Mouse (Mus musculus) embryonic facial prominence, embryonic 11.5 days (tissue): ENCODE results near the gene Ddx4. TPM values are rescaled to one million over a fixed set of nuclear protein-coding genes. Genes with fewer than 3 reads are reported as not detected.

Source experiments
- ATAC-seq: fragments of 200-750 bp; cut with Nextera tagmentation; replicated peaks from 2 replicates; pipeline ENCODE4 v1.8.0; 2017; ENCODE audit warnings: low read depth; ENCODE audit not compliant: insufficient number of reproducible peaks, low FRiP score, low TSS enrichment
- DNase-seq: peaks from one replicate; pipeline ENCODE4 v3.0.0-alpha.2; 2015; ENCODE audit warnings: low spot score
- H3K27ac ChIP-seq: fragments of 300-500 bp; sonication (generic); replicated peaks from 2 replicates; pipeline ENCODE4 v1.5.1; 2014; ENCODE audit warnings: mild to moderate bottlenecking, low read depth, low read length, control low read depth
- H3K27me3 ChIP-seq: fragments of 300-500 bp; sonication (generic); 2 replicates; pipeline ENCODE4 v1.6.1; 2014; ENCODE audit warnings: mild to moderate bottlenecking, low read length, moderate library complexity, mixed read lengths; ENCODE audit not compliant: control insufficient read depth, insufficient read depth
- H3K36me3 ChIP-seq: fragments of 300-500 bp; sonication (generic); replicated peaks from 2 replicates; pipeline ENCODE4 v1.6.1; 2014; ENCODE audit warnings: low read depth, mild to moderate bottlenecking, low read length, moderate library complexity, mixed read lengths; ENCODE audit not compliant: control insufficient read depth, insufficient read depth
- H3K4me1 ChIP-seq: fragments of 300-500 bp; sonication (generic); 2 replicates; pipeline ENCODE4 v1.6.1; 2014; ENCODE audit warnings: low read length, mixed read lengths; ENCODE audit not compliant: control insufficient read depth, insufficient read depth
- H3K4me2 ChIP-seq: fragments of 300-500 bp; sonication (generic); 2 replicates; pipeline ENCODE4 v1.6.1; 2014; ENCODE audit warnings: low read depth, mild to moderate bottlenecking, control low read depth, low read length, moderate library complexity
- H3K4me3 ChIP-seq: fragments of 300-500 bp; sonication (generic); 2 replicates; pipeline ENCODE4 v1.5.1; 2014; ENCODE audit warnings: low read depth, low read length, control low read depth
- H3K9ac ChIP-seq: fragments of 300-500 bp; sonication (generic); replicated peaks from 2 replicates; pipeline ENCODE4 v1.6.1; 2014; ENCODE audit warnings: mild to moderate bottlenecking, control low read depth, low read length
- H3K9me3 ChIP-seq: fragments of 300-500 bp; sonication (generic); replicated peaks from 2 replicates; pipeline ENCODE4 v1.6.1; 2016; ENCODE audit warnings: mild to moderate bottlenecking, low read length, inconsistent platforms, mixed read lengths; ENCODE audit not compliant: control insufficient read depth
- WGBS: fragments of 180-500 bp; shearing (Covaris S2); extraction: QIAGEN DNeasy Blood & Tissue Kit; methylation state at CpG from one replicate; pipeline ENCODE4 v1.1.7; 2014; 5-methylcytosine and 5-hydroxymethylcytosine counted together
- polyA plus RNA-seq: library from polyadenylated mRNA; unstranded; fragments of >200 nt; fragmentation: Nextera tagmentation; extraction: Ambion mirVana; gene quantifications from 2 replicates; pipeline ENCODE4 v1.2.1, GENCODE M21; 2014

Ddx4 gene
- polyA plus RNA-seq, 1 experiment from 2014 or later: 1.1 TPM

- H3K4me1 ChIP-seq: no peaks in the 10 kb centered on the region
- H3K9ac ChIP-seq: no peak overlapping the region
- H3K9me3 ChIP-seq: no peaks in the 10 kb centered on the region
- DNase-seq (no peak), ATAC-seq (peak; percentile 22; the same call in 1 of the 2 replicates)
- H3K27me3 ChIP-seq: no peaks in the 10 kb centered on the region
- peak overlapping the region; percentile 56 for H3K4me3 ChIP-seq
- H3K4me2 ChIP-seq: peak overlapping the region; percentile 53
- WGBS: 5% methylated on average over 10 of the region's 10 CpGs
- no peaks in the 10 kb centered on the region for H3K36me3 ChIP-seq
- H3K27ac ChIP-seq: no peak overlapping the region
Observed at GRCm38 (mm10) chr13:112659986-112660573, 7.8 kb upstream of the Ddx4 start.

- Histone ChIP-seq H3K4me3 (no peak overlapping the region), H3K4me2 (no peak overlapping the region), H3K36me3 (no peaks in the 10 kb centered on the region), H3K9ac (no peak overlapping the region), H3K27ac (no peak overlapping the region), H3K4me1 (no peaks in the 10 kb centered on the region), H3K9me3 (peaks cover 3% of the 10 kb centered on the region; the same call in 1 of the 2 replicates), H3K27me3 (no peaks in the 10 kb centered on the region)
- 84% methylated on average over 3 of the region's 3 CpGs for WGBS
- ATAC-seq: no peak
- DNase-seq: no peak
Observed at GRCm38 (mm10) chr13:112651183-112651582, 1.1 kb downstream of the Ddx4 start.

- no peak for DNase-seq
- H3K36me3 ChIP-seq: no peaks in the 10 kb centered on the region
- H3K4me3 ChIP-seq: no peak overlapping the region
- WGBS: 89% methylated on average over 1 of the region's 1 CpGs
- ATAC-seq: no peak
- no peak overlapping the region for H3K9ac ChIP-seq
- no peaks in the 10 kb centered on the region for H3K4me1 ChIP-seq
- H3K9me3 ChIP-seq: no peaks in the 10 kb centered on the region
- no peaks in the 10 kb centered on the region for H3K27me3 ChIP-seq
- no peak overlapping the region for H3K4me2 ChIP-seq
- H3K27ac ChIP-seq: no peak overlapping the region
Observed at GRCm38 (mm10) chr13:112645529-112646186, 6.6 kb downstream of the Ddx4 start.

- no peak overlapping the region for H3K9ac ChIP-seq
- H3K4me2 ChIP-seq: no peak overlapping the region
- no peaks in the 10 kb centered on the region for H3K27me3 ChIP-seq
- no peaks in the 10 kb centered on the region for H3K36me3 ChIP-seq
- H3K4me3 ChIP-seq: no peak overlapping the region
- no peaks in the 10 kb centered on the region for H3K9me3 ChIP-seq
- DNase-seq (no peak), ATAC-seq (no peak)
- 86% methylated on average over 3 of the region's 3 CpGs for WGBS
- no peak overlapping the region for H3K27ac ChIP-seq
- H3K4me1 ChIP-seq: no peaks in the 10 kb centered on the region
Observed at GRCm38 (mm10) chr13:112644996-112645395, 7.3 kb downstream of the Ddx4 start.

GRCm38 (mm10) chr13:112642897-112643296 lies 9.4 kb downstream of the Ddx4 start:
- H3K4me3 ChIP-seq: no peak overlapping the region
- H3K9me3 ChIP-seq: no peaks in the 10 kb centered on the region
- no peak for DNase-seq
- 85% methylated on average over 3 of the region's 3 CpGs for WGBS
- H3K36me3 ChIP-seq: no peaks in the 10 kb centered on the region
- no peaks in the 10 kb centered on the region for H3K4me1 ChIP-seq
- no peak for ATAC-seq
- H3K4me2 ChIP-seq: no peak overlapping the region
- no peak overlapping the region for H3K9ac ChIP-seq
- H3K27me3 ChIP-seq: no peaks in the 10 kb centered on the region
- no peak overlapping the region for H3K27ac ChIP-seq

GRCm38 (mm10) chr13:112639111-112639510 lies 13.2 kb downstream of the Ddx4 start:
- H3K4me2 ChIP-seq: no peak overlapping the region
- 62% methylated on average over 4 of the region's 4 CpGs for WGBS
- H3K4me1 ChIP-seq: no peaks in the 10 kb centered on the region
- DNase-seq (no peak), ATAC-seq (no peak)
- H3K36me3 ChIP-seq: no peaks in the 10 kb centered on the region
- no peak overlapping the region for H3K9ac ChIP-seq
- no peaks in the 10 kb centered on the region for H3K9me3 ChIP-seq
- H3K4me3 ChIP-seq: no peak overlapping the region
- no peak overlapping the region for H3K27ac ChIP-seq
- H3K27me3 ChIP-seq: no peaks in the 10 kb centered on the region

GRCm38 (mm10) chr13:112636498-112636897 lies 15.8 kb downstream of the Ddx4 start:
- H3K4me2 ChIP-seq: no peak overlapping the region
- H3K36me3 ChIP-seq: no peaks in the 10 kb centered on the region
- no peak for ATAC-seq
- no peak for DNase-seq
- H3K27ac ChIP-seq: no peak overlapping the region
- H3K9ac ChIP-seq: no peak overlapping the region
- WGBS: 41% methylated on average over 3 of the region's 3 CpGs
- H3K4me3 ChIP-seq: no peak overlapping the region
- no peaks in the 10 kb centered on the region for H3K9me3 ChIP-seq
- no peaks in the 10 kb centered on the region for H3K4me1 ChIP-seq
- no peaks in the 10 kb centered on the region for H3K27me3 ChIP-seq

- no peak overlapping the region for H3K4me2 ChIP-seq
- no peak for DNase-seq
- WGBS: 65% methylated on average over 7 of the region's 7 CpGs
- no peak overlapping the region for H3K4me3 ChIP-seq
- no peaks in the 10 kb centered on the region for H3K27me3 ChIP-seq
- H3K27ac ChIP-seq: no peak overlapping the region
- no peak for ATAC-seq
- H3K36me3 ChIP-seq: no peaks in the 10 kb centered on the region
- no peaks in the 10 kb centered on the region for H3K4me1 ChIP-seq
- H3K9ac ChIP-seq: no peak overlapping the region
- H3K9me3 ChIP-seq: no peaks in the 10 kb centered on the region
Observed at GRCm38 (mm10) chr13:112635174-112635837, 17.0 kb downstream of the Ddx4 start.
